Mouse (Mus musculus) myocyte (in vitro differentiated cells): Measurements from ENCODE around the gene Rpl4.

Experiments used
- CEBPB ChIP-seq: IDR thresholded peaks from 2 replicates; pipeline ENCODE4 v1.6.1; 2011; ENCODE audit warnings: mild to moderate bottlenecking, moderate library complexity; ENCODE audit not compliant: poor library complexity, insufficient read depth, severe bottlenecking
- MAX ChIP-seq: IDR thresholded peaks from one replicate; pipeline ENCODE4 v1.6.1; 2011; ENCODE audit warnings: low read depth, mild to moderate bottlenecking, control low read depth
- MYOD1 ChIP-seq, 3 experiments: IDR thresholded peaks; one replicate each; pipeline ENCODE4 v1.6.1; 2011; ENCODE audit warnings: control low read depth in 2 of 3, low read depth in 2 of 3, mild to moderate bottlenecking in 2 of 3, moderate library complexity in 1 of 3; ENCODE audit not compliant: insufficient read length in 2 of 3, control insufficient read depth in 1 of 3
- POLR2A ChIP-seq: IDR thresholded peaks from one replicate; pipeline ENCODE4 v1.6.1; 2011; ENCODE audit warnings: low read depth, mild to moderate bottlenecking, control low read depth, moderate library complexity; ENCODE audit not compliant: insufficient read length
- POLR2AphosphoS2 ChIP-seq: IDR thresholded peaks from one replicate; pipeline ENCODE4 v1.6.1; 2011; ENCODE audit warnings: low read depth, control low read depth; ENCODE audit not compliant: insufficient read length
- SRF ChIP-seq: IDR thresholded peaks from one replicate; pipeline ENCODE4 v1.6.1; 2011; ENCODE audit warnings: low read depth; ENCODE audit not compliant: control insufficient read depth, insufficient read length
- USF1 ChIP-seq: IDR thresholded peaks from one replicate; pipeline ENCODE4 v1.6.1; 2011; ENCODE audit warnings: low read depth, mild to moderate bottlenecking, control low read depth, moderate library complexity

DNA sequence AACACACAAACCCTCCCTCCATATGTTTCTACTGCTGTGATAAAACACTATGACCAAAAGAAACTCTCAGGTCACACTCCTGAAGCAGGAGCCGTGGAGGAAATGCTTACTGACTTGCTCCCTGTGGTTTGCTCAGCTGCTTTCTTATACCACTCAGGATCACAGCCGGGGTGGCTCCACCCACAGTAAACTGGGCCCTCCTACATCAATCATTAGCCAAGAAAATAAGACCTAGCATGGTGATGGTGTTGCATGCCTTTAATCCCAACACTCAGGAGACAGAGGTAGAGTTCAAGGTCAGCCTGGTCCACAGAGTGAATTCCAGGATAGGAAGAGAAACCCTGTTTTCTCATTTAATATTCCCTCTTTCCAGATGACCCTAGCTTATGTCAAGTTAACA lies 26.7 kb downstream of the Rpl4 start:
- TF ChIP-seq POLR2A (no peak), CEBPB (no peak), POLR2AphosphoS2 (no peak), SRF (no peak), USF1 (no peak), MAX (no peak), MYOD1 (IDR thresholded peaks at IDR 0.05; ENCODE audit: control insufficient read depth in 1 of 3, insufficient read length in 2 of 3, low read depth in 2 of 3) (no peak)
